Mouse (Mus musculus) stomach, postnatal 0 days (tissue): ENCODE measurements around the gene Eef2k. TPM values are rescaled to one million over a fixed set of nuclear protein-coding genes. Genes with fewer than 3 reads are reported as not detected.

Experiments
- ATAC-seq: fragments of 200-750 bp; cut with Nextera tagmentation; 2 replicates; pipeline ENCODE4 v1.8.0; 2017; ENCODE audit not compliant: low FRiP score, low TSS enrichment
- DNase-seq: peaks from one replicate; pipeline ENCODE4 v3.0.0-alpha.2; 2016; ENCODE audit warnings: low spot score
- H3K27ac ChIP-seq: fragments of 300-500 bp; sonication (generic); replicated peaks from 2 replicates; pipeline ENCODE4 v1.5.1; 2014; ENCODE audit warnings: mild to moderate bottlenecking, control low read depth
- H3K27me3 ChIP-seq: fragments of 300-500 bp; sonication (generic); 2 replicates; pipeline ENCODE4 v1.6.1; 2014; ENCODE audit warnings: low read length; ENCODE audit not compliant: control insufficient read depth, insufficient read depth
- H3K36me3 ChIP-seq: fragments of 300-500 bp; sonication (generic); 2 replicates; pipeline ENCODE4 v1.6.1; 2014; ENCODE audit warnings: low read length, mixed read lengths; ENCODE audit not compliant: control insufficient read depth, insufficient read depth
- H3K4me1 ChIP-seq: fragments of 300-500 bp; sonication (generic); replicated peaks from 2 replicates; pipeline ENCODE4 v1.6.1; 2014; ENCODE audit warnings: antibody characterized with exemption; ENCODE audit not compliant: control insufficient read depth, insufficient read depth
- H3K4me2 ChIP-seq: fragments of 300-500 bp; sonication (generic); replicated peaks from 2 replicates; pipeline ENCODE4 v1.6.1; 2014; ENCODE audit warnings: low read depth, mild to moderate bottlenecking, control low read depth, moderate library complexity
- H3K4me3 ChIP-seq: fragments of 300-500 bp; sonication (generic); 2 replicates; pipeline ENCODE4 v1.5.1; 2014; ENCODE audit warnings: low read depth, low read length, control low read depth
- H3K9ac ChIP-seq: fragments of 300-500 bp; sonication (generic); 2 replicates; pipeline ENCODE4 v1.6.1; 2014; ENCODE audit warnings: mild to moderate bottlenecking, low read length, control low read depth, mixed read lengths
- H3K9me3 ChIP-seq: fragments of 300-500 bp; sonication (generic); 2 replicates; pipeline ENCODE4 v1.6.1; 2016; ENCODE audit warnings: low read length; ENCODE audit not compliant: control insufficient read depth
- CTCF ChIP-seq: IDR thresholded peaks from 2 replicates; pipeline ENCODE4 v1.5.1; 2016; ENCODE audit warnings: antibody characterized with exemption, low read depth, mild to moderate bottlenecking, moderate library complexity
- EP300 ChIP-seq: optimal IDR thresholded peaks from 2 replicates; pipeline ENCODE3; 2016; ENCODE audit warnings: antibody characterized with exemption
- WGBS: fragments of 180-500 bp; shearing (Covaris S2); extraction: QIAGEN DNeasy Blood & Tissue Kit; methylation state at CpG from one replicate; pipeline ENCODE4 v1.1.7; 2014; 5-methylcytosine and 5-hydroxymethylcytosine counted together
- polyA plus RNA-seq: library from polyadenylated mRNA; unstranded; fragments of >200 nt; fragmentation: Nextera tagmentation; extraction: Ambion mirVana; gene quantifications from 2 replicates; pipeline ENCODE4 v1.2.1, GENCODE M21; 2015

The Eef2k gene
- polyA plus RNA-seq, 1 experiment from 2014 or later: 42.0 TPM

- no peaks in the 10 kb centered on the region for H3K4me1 ChIP-seq
- under 1% methylated on average over 91 of the region's 102 CpGs for WGBS
- peak; percentile 95 for ATAC-seq
Measured at GRCm38 (mm10) chr7:120917592-120918461, 75.2 kb downstream of the Eef2k start, which contains the start of gene Polr3e. Gene Polr3e (plus strand): TSS chr7:120917744.

GRCm38 (mm10) chr7:120918526-120918962 is 75.9 kb downstream of the Eef2k start:
- Histone ChIP-seq H3K9me3 (no peaks in the 10 kb centered on the region), H3K4me2 (peak overlapping the region; percentile 78), H3K9ac (peak overlapping the region; percentile 83), H3K27ac (peak overlapping the region; percentile 92; the same call in 1 of the 2 replicates), H3K36me3 (no peaks in the 10 kb centered on the region), H3K4me3 (peak overlapping the region; percentile 96), H3K4me1 (no peaks in the 10 kb centered on the region), H3K27me3 (no peaks in the 10 kb centered on the region)
- DNase-seq: peak; percentile 58
- TF ChIP-seq CTCF (no peak), EP300 (no peak)
- 4% methylated on average over 10 of the region's 10 CpGs for WGBS
- ATAC-seq: peak; percentile 70

More at GRCm38 (mm10) chr7:120917592-120918461, 75.2 kb downstream of the Eef2k start, which contains the start of gene Polr3e:
- Histone ChIP-seq H3K27ac (peak within 1 kb of the TSS; percentile 92), H3K4me2 (peak within 1 kb of the TSS; percentile 78), H3K36me3 (no peaks in the 10 kb centered on the region), H3K9ac (peak within 1 kb of the TSS; percentile 83), H3K4me3 (peak within 1 kb of the TSS; percentile 96), H3K27me3 (no peaks in the 10 kb centered on the region), H3K9me3 (no peaks in the 10 kb centered on the region)
- TF ChIP-seq CTCF (peak; percentile 92), EP300 (no peak)
- DNase-seq: peak; percentile 100

- ATAC-seq (no peak), DNase-seq (no peak)
- Histone ChIP-seq H3K27ac (no peak overlapping the region), H3K36me3 (peaks cover 36% of the 10 kb centered on the region), H3K4me3 (no peak overlapping the region), H3K4me1 (no peaks in the 10 kb centered on the region), H3K9ac (no peak overlapping the region), H3K4me2 (no peak overlapping the region), H3K9me3 (no peaks in the 10 kb centered on the region), H3K27me3 (no peaks in the 10 kb centered on the region)
- TF ChIP-seq EP300 (no peak), CTCF (no peak)
- 88% methylated on average over 7 of the region's 7 CpGs for WGBS
Measured at GRCm38 (mm10) chr7:120933110-120933509, 90.5 kb downstream of the Eef2k start.

- no peak for ATAC-seq
- 74% methylated on average over 5 of the region's 5 CpGs for WGBS
Measured at GRCm38 (mm10) chr7:120933680-120934195, 91.1 kb downstream of the Eef2k start.

GRCm38 (mm10) chr7:120934716-120935115 is 92.1 kb downstream of the Eef2k start:
- DNase-seq (peak; percentile 60), ATAC-seq (peak; percentile 67; the same call in 1 of the 2 replicates)
- H3K27ac ChIP-seq: no peak overlapping the region
- 32% methylated on average over 5 of the region's 5 CpGs for WGBS
- no peaks in the 10 kb centered on the region for H3K27me3 ChIP-seq
- no peaks in the 10 kb centered on the region for H3K9me3 ChIP-seq
- H3K36me3 ChIP-seq: peaks cover 43% of the 10 kb centered on the region
- TF ChIP-seq EP300: no peak
- peak; percentile 92 for TF ChIP-seq CTCF
- no peak overlapping the region for H3K4me2 ChIP-seq
- no peak overlapping the region for H3K4me3 ChIP-seq
- no peak overlapping the region for H3K9ac ChIP-seq
- H3K4me1 ChIP-seq: no peaks in the 10 kb centered on the region

More at GRCm38 (mm10) chr7:120933680-120934195, 91.1 kb downstream of the Eef2k start:
- H3K9ac ChIP-seq: no peak overlapping the region
- no peak overlapping the region for H3K27ac ChIP-seq
- H3K4me3 ChIP-seq: no peak overlapping the region
- H3K4me1 ChIP-seq: no peaks in the 10 kb centered on the region
- peaks cover 36% of the 10 kb centered on the region for H3K36me3 ChIP-seq
- no peak overlapping the region for H3K4me2 ChIP-seq
- no peak for TF ChIP-seq EP300
- no peak for TF ChIP-seq CTCF
- H3K9me3 ChIP-seq: no peaks in the 10 kb centered on the region
- no peak for DNase-seq
- no peaks in the 10 kb centered on the region for H3K27me3 ChIP-seq
